Mouse (Mus musculus) adipose tissue, adult 10 weeks (tissue): ENCODE results near the gene Usp53. TPM values are rescaled to one million over a fixed set of nuclear protein-coding genes. Genes with fewer than 3 reads are reported as not detected.

Experiments used
- polyA plus RNA-seq: library from polyadenylated mRNA; stranded (reverse); fragments of 350-450 nt; fragmentation: Illumina TruSeq; extraction: RNeasy Lipid Tissue Mini Kit (QIAGEN cat#74804); gene quantifications from one replicate; pipeline ENCODE4 v1.2.3, GENCODE M21; 2014; ENCODE audit warnings: low read depth, low replicate concordance

Gene Usp53
- 9.6 TPM for polyA plus RNA-seq

DNA sequence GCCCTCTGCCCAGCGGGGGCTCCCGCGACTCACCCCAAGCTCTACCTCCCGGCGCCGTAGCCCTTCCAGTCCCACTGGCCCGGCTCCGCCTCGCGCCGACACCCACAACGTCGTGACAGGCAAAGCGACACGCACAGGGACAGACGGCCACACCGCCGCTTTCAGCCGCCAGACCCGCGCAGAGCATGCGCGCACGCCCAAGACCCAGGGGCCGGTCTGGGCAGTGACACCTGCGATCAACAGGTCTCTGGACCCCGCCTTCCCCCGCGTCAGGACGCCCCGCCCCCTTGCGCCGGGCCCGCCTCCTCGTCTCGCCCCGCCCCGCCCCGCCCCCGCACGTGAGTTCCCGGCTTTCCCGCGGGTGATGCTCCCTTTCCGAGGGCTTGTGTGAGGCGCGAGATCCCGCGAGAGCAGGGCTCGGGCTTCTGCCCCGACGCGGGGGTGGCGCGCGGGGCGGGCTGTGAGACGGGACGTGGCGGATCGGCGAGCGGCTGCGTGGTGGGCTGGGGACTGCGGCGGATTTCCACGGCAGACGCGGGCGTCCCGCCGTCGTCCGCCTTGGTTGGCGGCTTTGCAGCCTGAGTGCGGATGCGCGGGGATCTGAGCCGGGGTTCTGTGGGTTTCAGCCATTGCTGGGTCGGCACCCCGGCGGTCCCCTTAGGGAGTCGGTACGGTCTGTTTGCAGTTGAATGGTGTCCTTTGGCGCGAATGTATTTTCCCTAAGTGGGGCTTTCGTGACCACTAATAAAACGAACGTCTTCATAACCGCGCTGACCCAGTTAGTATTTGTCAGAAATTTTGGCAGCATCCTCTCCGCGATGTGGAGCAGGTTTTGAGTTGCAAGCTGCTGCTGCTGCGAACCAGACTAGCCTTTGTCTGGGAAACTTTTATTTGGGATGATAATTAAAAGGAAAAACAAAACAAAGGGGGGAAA is at the start of gene Usp53:
Gene Usp53, minus strand, starts transcription at position 262 of the 934 bp plus-strand sequence.

DNA sequence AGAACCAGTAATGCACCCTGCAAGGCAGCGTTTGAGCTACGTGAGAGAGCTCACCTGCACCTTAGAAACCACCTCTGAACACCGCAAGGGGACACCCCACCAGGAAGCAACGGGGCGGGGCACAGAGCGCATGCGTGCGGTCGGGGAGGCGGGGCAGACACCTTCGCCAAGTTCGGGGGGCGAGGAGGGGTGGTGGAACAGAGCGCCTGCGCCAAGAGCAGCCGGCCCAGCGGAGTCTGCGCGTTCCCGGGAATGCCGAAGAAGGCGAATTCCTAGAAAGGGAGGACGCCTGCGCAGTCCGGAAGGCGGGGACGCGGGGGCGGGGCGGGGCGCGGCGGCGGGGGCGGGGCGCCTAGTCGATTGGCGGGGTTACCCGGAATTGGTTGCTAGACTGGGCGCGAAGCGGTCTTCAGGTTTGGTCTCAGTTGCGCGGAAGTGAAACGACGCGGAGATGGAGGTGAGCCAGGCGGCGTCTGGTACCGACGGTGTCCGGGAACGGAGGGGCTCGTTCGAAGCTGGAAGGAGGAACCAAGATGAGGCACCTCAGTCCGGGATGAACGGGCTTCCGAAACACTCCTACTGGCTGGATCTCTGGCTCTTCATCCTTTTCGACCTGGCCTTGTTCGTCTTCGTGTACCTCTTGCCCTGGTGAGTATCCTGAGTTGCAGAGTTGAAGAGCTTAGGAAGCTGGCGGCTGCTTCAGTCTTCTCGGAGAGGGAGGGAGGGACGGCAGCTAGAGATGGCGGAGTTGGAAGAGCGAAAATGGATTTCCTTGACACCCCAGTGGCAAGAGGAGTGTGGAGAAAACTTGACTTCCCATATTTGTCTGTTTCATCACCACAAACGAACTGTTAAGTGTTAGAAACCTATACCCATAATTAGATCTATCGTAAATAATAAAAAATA is 60.0 kb downstream of the Usp53 start, which contains the start of gene 1810037I17Rik:
Gene 1810037I17Rik, plus strand, starts transcription at position 195 of the 906 bp plus-strand sequence.

DNA sequence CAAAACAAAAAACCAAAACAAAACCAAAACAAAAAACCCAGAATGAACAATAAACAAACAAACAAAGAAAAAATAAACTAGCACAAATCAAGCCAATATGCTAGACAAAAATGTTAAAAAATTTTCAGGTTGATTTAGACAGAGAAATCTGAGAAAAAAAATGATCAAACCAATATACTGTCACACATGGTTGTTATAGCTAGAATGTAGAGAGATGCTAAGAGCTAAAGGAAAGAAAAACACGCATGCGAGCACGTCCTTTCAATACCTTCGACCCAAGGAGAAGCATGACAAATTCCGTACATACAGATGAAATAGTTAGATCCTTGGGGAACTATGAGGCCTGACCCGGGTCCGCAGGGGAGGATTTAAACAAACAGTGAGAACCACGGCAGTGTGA is 65.0 kb downstream of the Usp53 start, which contains the start of gene Gm10959:
Gene Gm10959, minus strand, starts transcription at position 101 of the 400 bp plus-strand sequence.

DNA sequence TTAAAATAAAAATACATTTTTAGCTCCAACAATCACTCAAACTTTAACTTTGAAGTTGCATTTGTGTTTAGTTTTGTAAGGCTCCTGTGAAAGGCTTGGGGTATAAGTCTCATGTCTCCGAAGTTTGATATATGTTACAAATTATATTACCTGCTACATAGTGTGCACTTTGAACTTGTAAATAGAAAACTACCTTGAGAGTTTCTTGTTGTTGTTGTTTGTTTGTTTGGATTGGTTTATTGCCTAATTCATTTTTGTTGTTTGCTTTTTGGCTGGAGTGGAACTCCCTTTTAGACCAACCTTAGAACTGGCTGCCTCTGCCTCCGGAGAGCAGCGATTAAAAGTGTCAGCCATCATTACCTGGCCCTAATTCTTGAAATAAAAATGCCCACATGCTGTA is 89.5 kb downstream of the Usp53 start, which contains the start of gene Fabp2:
Gene Fabp2, plus strand, starts transcription at position 301 of the 400 bp plus-strand sequence.

Other genes starting within 250 kb of the Usp53 start
- not detected for gene Fabp2, start 89.4 kb downstream of the Usp53 start, polyA plus RNA-seq
- not detected for gene Gm10959, start 65.2 kb downstream of the Usp53 start, polyA plus RNA-seq
- 88.0 TPM for gene 1810037I17Rik, start 60.3 kb downstream of the Usp53 start, polyA plus RNA-seq
- gene Myoz2, start 50.5 kb upstream of the Usp53 start, polyA plus RNA-seq, result 0.35 TPM